Mouse (Mus musculus) myocyte (in vitro differentiated cells): Measurements from ENCODE around the gene Pgap2. TPM values are rescaled to one million over a fixed set of nuclear protein-coding genes. Genes with fewer than 3 reads are reported as not detected.

Experiments
- H3K27me3 ChIP-seq: one replicate; pipeline ENCODE4 v1.6.1; 2011; ENCODE audit not compliant: control insufficient read depth, insufficient read depth, insufficient read length
- H3K36me3 ChIP-seq: one replicate; pipeline ENCODE4 v1.6.1; 2011; ENCODE audit not compliant: control insufficient read depth, insufficient read depth
- H3K4me2 ChIP-seq: one replicate; pipeline ENCODE4 v1.6.1; 2011; ENCODE audit warnings: low read depth, control low read depth
- H3K4me3 ChIP-seq: one replicate; pipeline ENCODE4 v1.5.1; 2011; ENCODE audit warnings: mild to moderate bottlenecking, control low read depth, moderate library complexity
- H3K79me2 ChIP-seq: one replicate; pipeline ENCODE4 v1.6.1; 2011; ENCODE audit not compliant: control insufficient read depth, insufficient read depth
- H3ac ChIP-seq: one replicate; pipeline ENCODE4 v1.6.1; 2011; ENCODE audit not compliant: control insufficient read depth, insufficient read length
- CEBPB ChIP-seq: IDR thresholded peaks from 2 replicates; pipeline ENCODE4 v1.6.1; 2011; ENCODE audit warnings: mild to moderate bottlenecking, moderate library complexity; ENCODE audit not compliant: poor library complexity, insufficient read depth, severe bottlenecking
- E2F4 ChIP-seq: IDR thresholded peaks from one replicate; pipeline ENCODE4 v1.6.1; 2011; ENCODE audit warnings: mild to moderate bottlenecking, control low read depth, moderate library complexity; ENCODE audit not compliant: insufficient read depth
- MAX ChIP-seq: IDR thresholded peaks from one replicate; pipeline ENCODE4 v1.6.1; 2011; ENCODE audit warnings: low read depth, mild to moderate bottlenecking, control low read depth
- MYOD1 ChIP-seq, 3 experiments: IDR thresholded peaks; one replicate each; pipeline ENCODE4 v1.6.1; 2011; ENCODE audit warnings: control low read depth in 2 of 3, low read depth in 2 of 3, mild to moderate bottlenecking in 2 of 3, moderate library complexity in 1 of 3; ENCODE audit not compliant: insufficient read length in 2 of 3, control insufficient read depth in 1 of 3
- MYOG ChIP-seq, 3 experiments: IDR thresholded peaks; one replicate each; pipeline ENCODE4 v1.6.1; 2011; ENCODE audit warnings: control low read depth in 2 of 3, low read depth in 2 of 3, mild to moderate bottlenecking in 2 of 3; ENCODE audit not compliant: insufficient read length in 2 of 3, control insufficient read depth in 1 of 3, insufficient read depth in 1 of 3
- POLR2A ChIP-seq: IDR thresholded peaks from one replicate; pipeline ENCODE4 v1.6.1; 2011; ENCODE audit warnings: low read depth, mild to moderate bottlenecking, control low read depth, moderate library complexity; ENCODE audit not compliant: insufficient read length
- POLR2AphosphoS2 ChIP-seq: IDR thresholded peaks from one replicate; pipeline ENCODE4 v1.6.1; 2011; ENCODE audit warnings: low read depth, control low read depth; ENCODE audit not compliant: insufficient read length
- REST ChIP-seq: IDR thresholded peaks from one replicate; pipeline ENCODE4 v1.6.1; 2011; ENCODE audit warnings: mild to moderate bottlenecking, control low read depth, moderate library complexity; ENCODE audit not compliant: insufficient read depth, insufficient read length
- SRF ChIP-seq: IDR thresholded peaks from one replicate; pipeline ENCODE4 v1.6.1; 2011; ENCODE audit warnings: low read depth; ENCODE audit not compliant: control insufficient read depth, insufficient read length
- TCF12 ChIP-seq: IDR thresholded peaks from one replicate; pipeline ENCODE4 v1.6.1; 2011; ENCODE audit warnings: mild to moderate bottlenecking, control low read depth; ENCODE audit not compliant: poor library complexity, insufficient read depth, severe bottlenecking
- TCF3 ChIP-seq: IDR thresholded peaks from one replicate; pipeline ENCODE4 v1.6.1; 2011; ENCODE audit warnings: low read depth, control low read depth; ENCODE audit not compliant: insufficient read length
- USF1 ChIP-seq: IDR thresholded peaks from one replicate; pipeline ENCODE4 v1.6.1; 2011; ENCODE audit warnings: low read depth, mild to moderate bottlenecking, control low read depth, moderate library complexity
- polyA plus RNA-seq: library from polyadenylated mRNA; unstranded; fragments of >200 nt; fragmentation: generic; extraction: Trizol; gene quantifications from one replicate; pipeline ENCODE4 v1.2.1, GENCODE M21; 2012; ENCODE audit warnings: missing spikeins

Pgap2 gene
- polyA plus RNA-seq, 1 experiment = 33.3 TPM

DNA sequence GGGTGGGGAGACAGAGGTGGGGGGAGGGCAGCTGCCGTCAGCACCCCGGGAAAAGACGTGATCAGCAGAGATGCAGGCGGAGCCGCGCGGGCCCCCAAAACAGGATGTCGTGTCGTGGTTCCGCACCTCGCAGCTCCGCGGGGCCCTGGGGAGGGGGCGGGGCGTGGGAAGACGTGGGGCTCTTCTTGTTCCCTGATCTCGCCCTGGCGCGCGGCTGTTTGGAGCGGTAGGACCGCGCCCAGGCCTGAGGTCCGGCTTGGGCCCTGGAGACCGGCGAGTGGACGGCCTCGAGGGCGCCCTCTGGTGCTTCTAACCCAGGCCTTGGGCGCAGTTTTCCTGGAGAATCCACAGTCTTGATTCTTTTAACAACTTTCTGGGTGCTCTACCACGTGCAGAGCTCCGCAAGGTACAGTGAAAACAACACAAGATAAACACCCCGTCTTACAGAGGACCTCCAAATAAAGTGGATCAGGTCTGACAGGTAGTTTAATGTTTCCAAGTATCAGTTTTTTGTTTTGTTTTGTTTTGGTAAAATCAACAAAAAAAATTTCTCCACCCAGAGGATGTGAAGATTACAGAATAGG lies 40.7 kb downstream of the Pgap2 start:
- H3K36me3 ChIP-seq = no peaks in the 10 kb centered on the region
- H3K27me3 ChIP-seq = no peaks in the 10 kb centered on the region
- peak overlapping the region; percentile 60 for H3ac ChIP-seq
- TF ChIP-seq TCF3 (no peak), MYOD1 (IDR thresholded peaks at IDR 0.05; ENCODE audit: control insufficient read depth in 1 of 3, insufficient read length in 2 of 3, low read depth in 2 of 3) (peak in 1 of 3 experiments; percentile 2), MYOG (IDR thresholded peaks at IDR 0.05; ENCODE audit: control insufficient read depth in 1 of 3, insufficient read depth in 1 of 3, insufficient read length in 2 of 3, low read depth in 2 of 3) (peak in 1 of 3 experiments; percentile 2), REST (no peak), POLR2AphosphoS2 (peak; percentile 21), MAX (no peak), SRF (no peak), CEBPB (no peak), USF1 (peak; percentile 44), POLR2A (peak; percentile 52), E2F4 (no peak), TCF12 (no peak)
- H3K4me2 ChIP-seq = peak overlapping the region; percentile 82
- H3K4me3 ChIP-seq = peak overlapping the region; percentile 79
- peaks cover 40% of the 10 kb centered on the region for H3K79me2 ChIP-seq

GRCm38 (mm10) chr7:102253631-102254030 lies 43.6 kb downstream of the Pgap2 start:
- Histone ChIP-seq H3K27me3 (no peaks in the 10 kb centered on the region), H3K4me2 (no peak overlapping the region), H3ac (no peak overlapping the region), H3K36me3 (no peaks in the 10 kb centered on the region), H3K79me2 (peaks cover 11% of the 10 kb centered on the region), H3K4me3 (no peak overlapping the region)
- TF ChIP-seq REST = no peak
- no peak for TF ChIP-seq MAX
- TF ChIP-seq USF1 = no peak
- no peak for TF ChIP-seq MYOD1 (IDR thresholded peaks at IDR 0.05; ENCODE audit: control insufficient read depth in 1 of 3, insufficient read length in 2 of 3, low read depth in 2 of 3)

DNA sequence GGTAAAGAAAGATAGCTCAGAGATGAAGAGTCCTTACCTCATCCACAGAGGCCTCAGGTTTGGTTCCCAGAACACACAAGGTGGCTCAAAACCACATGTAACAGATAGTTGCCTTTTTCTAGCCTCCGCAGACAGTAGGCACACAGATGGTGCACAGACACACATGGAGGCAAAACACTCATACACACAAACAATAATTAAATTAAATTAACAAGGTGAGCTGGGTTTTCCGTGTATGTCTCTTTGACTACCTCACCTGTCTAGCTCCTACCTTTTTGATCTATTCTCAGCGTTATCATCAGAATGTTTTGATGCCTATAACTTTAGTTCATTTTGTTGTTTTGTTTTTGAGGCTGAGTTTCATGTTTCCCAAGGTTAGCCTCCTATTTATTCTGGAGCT lies 45.9 kb downstream of the Pgap2 start, which contains the start of gene Rhog:
Gene Rhog (minus strand): TSS at position 101 of the 400 bp plus-strand sequence.
- no peak for TF ChIP-seq MYOG (IDR thresholded peaks at IDR 0.05; ENCODE audit: control insufficient read depth in 1 of 3, insufficient read depth in 1 of 3, insufficient read length in 2 of 3, low read depth in 2 of 3)
- no peak for TF ChIP-seq REST
- no peak for TF ChIP-seq TCF12
- TF ChIP-seq MAX = no peak
- no peak for TF ChIP-seq MYOD1 (IDR thresholded peaks at IDR 0.05; ENCODE audit: control insufficient read depth in 1 of 3, insufficient read length in 2 of 3, low read depth in 2 of 3)
- no peak for TF ChIP-seq POLR2A
- TF ChIP-seq CEBPB = no peak
- no peak for TF ChIP-seq E2F4
- TF ChIP-seq USF1 = no peak
- no peak for TF ChIP-seq POLR2AphosphoS2
- TF ChIP-seq TCF3 = no peak
- no peak for TF ChIP-seq SRF
- no peak within 1 kb of the TSS for H3K4me3 ChIP-seq
- no peaks in the 10 kb centered on the region for H3K27me3 ChIP-seq
- no peaks in the 10 kb centered on the region for H3K79me2 ChIP-seq
- no peaks in the 10 kb centered on the region for H3K36me3 ChIP-seq
- H3ac ChIP-seq = no peak within 1 kb of the TSS
- H3K4me2 ChIP-seq = no peak within 1 kb of the TSS

DNA sequence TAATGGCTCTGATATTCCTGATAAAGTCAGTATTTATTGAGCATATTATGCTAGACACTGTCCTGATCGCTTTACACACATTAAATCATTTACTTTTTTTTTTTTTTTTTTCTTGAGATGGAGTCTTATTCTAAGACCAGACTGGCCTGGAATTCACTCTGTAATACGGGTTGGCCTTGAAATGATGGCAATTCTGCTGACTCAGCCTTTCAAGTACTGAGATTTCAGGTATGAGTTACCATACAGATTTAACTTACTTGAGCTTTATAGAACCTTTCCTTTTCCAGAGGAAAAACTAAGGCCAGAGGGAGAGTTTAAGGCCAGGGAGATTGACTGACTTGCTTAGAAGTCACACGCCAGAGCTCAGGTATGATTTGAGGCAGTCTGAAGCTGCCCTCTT lies 46.6 kb downstream of the Pgap2 start:
- H3K4me2 ChIP-seq = no peak overlapping the region
- no peaks in the 10 kb centered on the region for H3K27me3 ChIP-seq
- no peaks in the 10 kb centered on the region for H3K79me2 ChIP-seq
- TF ChIP-seq POLR2AphosphoS2 (no peak), MYOG (IDR thresholded peaks at IDR 0.05; ENCODE audit: control insufficient read depth in 1 of 3, insufficient read depth in 1 of 3, insufficient read length in 2 of 3, low read depth in 2 of 3) (no peak), TCF12 (no peak), SRF (no peak), E2F4 (no peak), USF1 (no peak)
- no peak overlapping the region for H3ac ChIP-seq
- no peaks in the 10 kb centered on the region for H3K36me3 ChIP-seq
- H3K4me3 ChIP-seq = no peak overlapping the region

DNA sequence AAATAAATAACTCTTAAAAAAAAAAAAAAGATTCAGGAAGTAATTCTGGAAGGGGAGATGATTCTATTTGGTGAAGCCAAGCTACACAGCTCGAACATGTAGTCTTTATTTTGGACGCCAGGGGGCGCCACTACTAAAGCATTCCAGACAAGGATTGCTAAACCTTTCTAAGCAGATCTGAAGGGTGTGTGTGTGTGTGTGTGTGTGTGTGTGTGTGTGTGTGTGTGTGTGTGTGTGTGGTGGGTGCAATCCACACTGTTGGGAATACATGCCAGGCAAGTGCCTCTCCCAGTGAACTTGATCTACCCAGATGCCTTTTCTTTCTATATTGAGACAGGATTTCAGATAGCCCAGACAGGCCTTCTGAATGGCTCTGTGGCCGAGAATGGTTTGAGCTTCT lies 48.2 kb downstream of the Pgap2 start:
- Histone ChIP-seq H3K79me2 (no peaks in the 10 kb centered on the region), H3K27me3 (no peaks in the 10 kb centered on the region), H3K36me3 (no peaks in the 10 kb centered on the region), H3ac (no peak overlapping the region), H3K4me2 (no peak overlapping the region), H3K4me3 (no peak overlapping the region)
- no peak for TF ChIP-seq USF1
- no peak for TF ChIP-seq TCF12
- TF ChIP-seq MYOG (IDR thresholded peaks at IDR 0.05; ENCODE audit: control insufficient read depth in 1 of 3, insufficient read depth in 1 of 3, insufficient read length in 2 of 3, low read depth in 2 of 3) = no peak
- TF ChIP-seq POLR2AphosphoS2 = no peak
- no peak for TF ChIP-seq TCF3
- TF ChIP-seq E2F4 = no peak
- TF ChIP-seq POLR2A = no peak
- TF ChIP-seq MYOD1 (IDR thresholded peaks at IDR 0.05; ENCODE audit: control insufficient read depth in 1 of 3, insufficient read length in 2 of 3, low read depth in 2 of 3) = no peak
- no peak for TF ChIP-seq SRF
- TF ChIP-seq MAX = no peak
- no peak for TF ChIP-seq REST
